Mouse (Mus musculus) common myeloid progenitor, adult 5-6 weeks (primary cell): Measurements from ENCODE around the gene Dlg4. TPM values are rescaled to one million over a fixed set of nuclear protein-coding genes. Genes with fewer than 3 reads are reported as not detected.
A peak's percentile ranks its signal among the peaks of the same experiment; 100 is the strongest.

Experiments used
- ATAC-seq: replicated peaks from 2 replicates; pipeline ENCODE4 v1.8.0; 2016; ENCODE audit warnings: low read depth, mild to moderate bottlenecking, moderate TSS enrichment, inconsistent platforms; ENCODE audit not compliant: poor library complexity, severe bottlenecking
- total RNA-seq: library from RNA; stranded (forward); fragments of 200-1000, 187-1606 nt; gene quantifications from 2 replicates; pipeline ENCODE4 v1.2.3, GENCODE M21; 2017

Gene Dlg4
- total RNA-seq, 1 experiment from 2014 or later = 5.2 TPM

DNA sequence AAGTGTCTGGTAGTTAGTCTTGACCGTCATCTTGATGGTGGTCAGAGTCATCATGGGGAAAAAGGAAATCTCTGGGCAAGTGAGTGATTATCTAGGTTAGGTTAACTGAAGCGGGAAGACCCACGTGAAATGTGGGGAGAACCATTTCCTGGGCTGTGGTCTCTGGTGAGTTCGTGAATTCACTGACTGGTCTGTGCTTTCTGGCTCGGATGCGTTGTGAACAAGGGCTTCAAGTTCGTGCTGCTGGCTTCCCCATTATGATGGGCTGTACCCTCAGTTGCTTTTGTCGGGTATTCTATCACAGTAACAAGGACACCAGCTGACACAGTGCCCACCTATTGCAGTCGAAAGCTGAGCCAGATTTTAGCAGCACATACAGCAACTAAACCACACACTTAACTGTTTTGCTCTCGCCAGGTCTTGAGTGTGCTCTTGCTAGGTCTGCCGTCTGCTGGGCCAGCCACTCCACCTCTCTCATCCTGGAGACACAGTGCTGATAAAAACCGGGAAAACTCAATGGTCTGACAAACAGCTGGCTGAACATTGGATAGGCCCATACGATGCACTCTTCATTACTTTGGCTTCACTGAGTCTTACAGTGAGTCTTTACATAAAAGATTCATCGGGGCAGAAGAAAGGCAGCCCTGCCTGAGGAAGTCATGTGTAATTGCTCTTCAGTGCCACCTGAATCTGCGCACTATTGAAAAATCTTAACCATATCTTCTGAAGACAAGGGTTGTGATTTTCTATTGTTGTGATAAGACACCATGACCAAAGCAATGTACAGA, 64.3 kb downstream of the Dlg4 start:
- peak; percentile 55 for ATAC-seq

DNA sequence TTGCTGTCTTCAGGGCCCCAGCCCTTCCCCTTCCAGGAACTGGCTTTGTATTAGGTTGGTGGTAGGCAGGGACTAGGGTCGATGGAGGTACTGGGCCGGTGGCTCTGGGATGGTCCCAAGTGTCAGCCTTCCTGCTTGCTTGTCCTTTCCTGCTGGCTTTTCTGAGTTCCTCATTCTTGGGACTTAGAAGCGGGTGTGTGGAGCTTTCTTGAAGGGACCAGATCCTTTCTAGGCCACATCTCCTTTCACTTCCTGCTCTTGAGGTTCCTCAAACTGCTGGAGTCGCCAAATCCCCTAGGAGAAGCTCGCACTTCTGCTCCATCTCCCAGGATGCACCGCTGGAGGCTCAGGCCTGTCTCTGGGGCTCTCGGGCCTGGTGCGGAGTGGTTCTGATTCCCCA, 67.8 kb downstream of the Dlg4 start:
- ATAC-seq = peak; percentile 66

DNA sequence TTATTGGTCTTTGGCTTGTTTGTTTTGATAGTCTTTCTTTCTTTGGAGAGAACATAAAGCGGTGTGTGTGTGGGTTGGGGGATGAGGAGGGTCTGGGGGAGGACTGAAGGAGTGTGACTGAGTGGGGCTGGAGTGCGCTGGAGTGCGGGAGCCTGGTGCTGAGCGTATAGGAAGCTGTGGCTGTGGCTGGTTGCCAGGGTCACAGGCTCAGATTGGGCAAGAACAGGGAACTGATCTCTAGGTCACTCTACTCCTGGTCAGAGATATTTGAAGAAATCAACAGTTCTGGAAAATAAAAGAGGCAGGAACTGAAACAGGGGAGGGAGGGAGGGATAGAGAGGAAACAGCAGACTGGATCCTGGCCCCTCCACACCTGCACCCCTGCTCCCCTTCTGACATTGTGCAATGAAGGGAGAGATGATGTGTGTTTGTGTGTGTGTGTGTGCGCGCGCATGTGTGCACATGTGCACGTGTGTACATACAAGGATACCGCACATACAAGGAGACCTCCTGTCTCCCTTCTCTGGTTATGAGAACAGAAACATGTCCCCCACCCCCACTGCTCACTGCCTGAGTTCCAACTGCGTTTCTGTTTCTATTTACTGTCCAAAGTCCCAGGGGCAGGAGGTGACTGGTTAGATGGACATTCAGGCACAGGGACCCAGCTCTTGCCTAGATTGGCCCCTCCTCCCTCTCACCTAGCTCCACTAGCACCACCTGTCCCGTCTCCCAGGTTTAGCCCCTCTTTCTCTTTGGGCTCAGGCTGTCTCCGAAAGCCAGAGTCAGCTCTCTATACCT, 75.4 kb downstream of the Dlg4 start, which contains the start of gene Asgr2:
Gene Asgr2, plus strand, starts transcription at position 659 of the 798 bp plus-strand sequence.
- peak; percentile 78 for ATAC-seq

Other genes with a start within 250 kb of the Dlg4 start
- gene Chrnb1, start 221.0 kb upstream of the Dlg4 start, total RNA-seq = 0.27 and 1.5 TPM in 2 replicates
- gene Fgf11, start 215.1 kb upstream of the Dlg4 start, total RNA-seq = 2.5 TPM in 1 of 2 replicates, not detected in the other
- gene Tmem102, start 211.3 kb upstream of the Dlg4 start, total RNA-seq = not detected in 2 replicates
- not detected in 2 replicates for gene Gm39566, start 201.6 kb upstream of the Dlg4 start, total RNA-seq
- gene Spem2, start 198.5 kb upstream of the Dlg4 start, total RNA-seq = not detected in 2 replicates
- not detected in 2 replicates for gene Spem1, start 194.8 kb upstream of the Dlg4 start, total RNA-seq
- 6.5 and 8.6 TPM in 2 replicates for gene Nlgn2, start 179.2 kb upstream of the Dlg4 start, total RNA-seq
- 245 and 258 TPM in 2 replicates for gene Tmem256, start 178.4 kb upstream of the Dlg4 start, total RNA-seq
- gene Plscr3, start 170.6 kb upstream of the Dlg4 start, total RNA-seq = 24.6 and 31.0 TPM in 2 replicates
- gene Tnk1, start 158.2 kb upstream of the Dlg4 start, total RNA-seq = not detected in 2 replicates
- gene Tmem95, start 138.9 kb upstream of the Dlg4 start, total RNA-seq = not detected in 2 replicates
- gene Kctd11, start 135.5 kb upstream of the Dlg4 start, total RNA-seq = 0.39 and 0.50 TPM in 2 replicates
- 73.1 and 81.7 TPM in 2 replicates for gene Acap1, start 121.4 kb upstream of the Dlg4 start, total RNA-seq
- gene 2810408A11Rik, start 116.0 kb upstream of the Dlg4 start, total RNA-seq = 5.5 and 5.9 TPM in 2 replicates
- gene Neurl4, start 115.9 kb upstream of the Dlg4 start, total RNA-seq = 26.9 and 32.3 TPM in 2 replicates
- gene Gps2, start 103.1 kb upstream of the Dlg4 start, total RNA-seq = 42.0 and 78.8 TPM in 2 replicates
- gene Eif5a, start 95.0 kb upstream of the Dlg4 start, total RNA-seq = 854 and 864 TPM in 2 replicates
- not detected in 2 replicates for gene Ybx2, start 81.1 kb upstream of the Dlg4 start, total RNA-seq
- 0.78 TPM in 1 of 2 replicates, not detected in the other for gene Slc2a4, start 68.8 kb upstream of the Dlg4 start, total RNA-seq
- not detected in 2 replicates for gene Cldn7, start 52.2 kb upstream of the Dlg4 start, total RNA-seq
- gene Ctdnep1, start 35.8 kb upstream of the Dlg4 start, total RNA-seq = 22.1 and 47.1 TPM in 2 replicates
- gene Elp5, start 34.4 kb upstream of the Dlg4 start, total RNA-seq = 41.2 and 47.0 TPM in 2 replicates
- 163 and 255 TPM in 2 replicates for gene Gabarap, start 25.8 kb upstream of the Dlg4 start, total RNA-seq
- 40.9 and 59.2 TPM in 2 replicates for gene Phf23, start 21.2 kb upstream of the Dlg4 start, total RNA-seq
- gene Dvl2, start 16.3 kb upstream of the Dlg4 start, total RNA-seq = 12.6 and 13.1 TPM in 2 replicates
- 43.7 and 46.0 TPM in 2 replicates for gene Acadvl, start 1.5 kb upstream of the Dlg4 start, total RNA-seq
- 0.82 TPM in 1 of 2 replicates, not detected in the other for gene Asgr1, start 37.1 kb downstream of the Dlg4 start, total RNA-seq
- gene Asgr2, start 75.7 kb downstream of the Dlg4 start, total RNA-seq = not detected in 2 replicates
- gene Mgl2, start 113.4 kb downstream of the Dlg4 start, total RNA-seq = 1.1 and 1.5 TPM in 2 replicates
- 7.7 and 7.9 TPM in 2 replicates for gene Clec10a, start 139.3 kb downstream of the Dlg4 start, total RNA-seq
- gene Slc16a11, start 195.8 kb downstream of the Dlg4 start, total RNA-seq = 0.49 and 0.78 TPM in 2 replicates
- gene Slc16a13, start 204.1 kb downstream of the Dlg4 start, total RNA-seq = 4.1 and 4.8 TPM in 2 replicates
- gene Bcl6b, start 212.9 kb downstream of the Dlg4 start, total RNA-seq = 0.41 and 0.82 TPM in 2 replicates
- gene 0610010K14Rik, start 221.0 kb downstream of the Dlg4 start, total RNA-seq = 43.5 and 49.9 TPM in 2 replicates
- not detected in 2 replicates for gene Gm21988, start 222.9 kb downstream of the Dlg4 start, total RNA-seq
- gene Rnasek, start 222.9 kb downstream of the Dlg4 start, total RNA-seq = 25.7 and 49.9 TPM in 2 replicates
- 0.37 TPM in 1 of 2 replicates, not detected in the other for gene Alox12, start 238.4 kb downstream of the Dlg4 start, total RNA-seq